Mouse (Mus musculus): Measurements from ENCODE around the gene Fggy. TPM values are rescaled to one million over a fixed set of nuclear protein-coding genes. Genes with fewer than 3 reads are reported as not detected.

The Fggy gene
- total RNA-seq, 2 experiments from 2014 or later = 15.8 to 21.0 TPM

DNA sequence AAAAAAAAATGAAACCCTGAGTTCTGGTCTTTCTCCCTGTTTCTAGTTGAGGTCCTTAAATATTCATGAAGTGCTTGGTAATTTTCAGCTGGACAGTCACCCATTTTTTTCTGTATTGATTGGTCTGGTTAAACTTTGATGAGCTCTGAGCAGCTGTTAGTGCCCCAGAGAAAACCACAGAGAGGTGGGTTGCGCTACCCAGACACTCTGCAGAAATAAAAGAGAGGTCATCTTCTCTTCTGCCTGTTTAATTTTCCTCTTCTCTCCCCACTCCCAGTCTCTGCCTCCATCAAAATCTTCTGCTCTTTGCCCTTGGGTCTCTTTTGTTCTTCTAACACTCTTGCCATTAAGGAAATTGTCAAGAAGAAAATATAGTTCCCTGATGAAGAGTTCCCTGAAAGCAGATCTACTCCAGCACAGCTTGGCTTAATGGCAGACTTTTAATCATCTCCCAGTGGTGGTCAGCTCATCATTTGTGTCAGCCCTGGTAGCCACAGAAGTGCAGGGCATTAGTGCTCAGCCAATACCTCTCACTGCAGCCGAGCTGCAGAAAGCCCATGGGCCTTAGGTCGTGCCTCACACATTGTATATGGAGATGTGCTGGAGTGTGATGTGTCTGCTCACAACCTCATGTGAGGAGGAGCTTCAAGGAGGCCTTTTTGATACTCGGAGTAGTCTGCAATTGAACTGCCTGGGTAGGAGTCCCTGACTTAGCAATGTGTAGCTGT, 29.1 kb downstream of the Fggy start:
- intact Hi-C loops (cut with DNase I) = no loop called here
- DNase-seq (ENCODE audit: low spot score in 2 of 2) = no peak

DNA sequence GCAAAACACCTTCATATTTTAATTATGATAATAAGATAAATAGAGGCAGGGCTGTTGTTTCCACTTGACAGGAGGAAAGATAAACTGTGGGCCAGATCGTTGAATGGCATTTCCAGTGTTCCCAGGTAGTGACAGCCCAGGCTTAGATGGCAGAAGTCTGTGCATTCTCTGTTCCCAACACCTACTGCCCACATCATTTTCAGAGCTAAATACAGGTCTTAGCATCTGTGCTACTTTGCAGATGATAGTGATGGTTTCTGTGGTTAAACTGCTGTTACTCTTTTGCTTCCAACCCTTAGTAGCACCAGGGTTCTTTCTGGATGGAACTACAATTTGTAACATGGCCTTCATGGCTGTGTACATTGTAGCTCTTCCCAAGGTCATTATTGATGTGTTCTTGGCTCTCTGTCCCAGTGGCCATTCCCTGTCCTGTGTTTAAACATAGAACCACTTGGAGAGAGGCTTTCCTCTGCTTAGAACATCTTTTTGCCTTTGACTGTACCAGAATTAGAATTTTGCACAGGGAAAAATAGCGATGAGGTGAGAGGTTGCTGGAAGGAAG, 31.5 kb downstream of the Fggy start:
- peak; percentile 34 to 36 for DNase-seq (ENCODE audit: low spot score in 2 of 2)
- intact Hi-C loops (cut with DNase I) = no loop called here

- no peak for DNase-seq (ENCODE audit: low spot score in 2 of 2)
- intact Hi-C loops (cut with DNase I) = no loop called here
Measured at GRCm38 (mm10) chr4:95590878-95591277, 33.6 kb downstream of the Fggy start.

DNA sequence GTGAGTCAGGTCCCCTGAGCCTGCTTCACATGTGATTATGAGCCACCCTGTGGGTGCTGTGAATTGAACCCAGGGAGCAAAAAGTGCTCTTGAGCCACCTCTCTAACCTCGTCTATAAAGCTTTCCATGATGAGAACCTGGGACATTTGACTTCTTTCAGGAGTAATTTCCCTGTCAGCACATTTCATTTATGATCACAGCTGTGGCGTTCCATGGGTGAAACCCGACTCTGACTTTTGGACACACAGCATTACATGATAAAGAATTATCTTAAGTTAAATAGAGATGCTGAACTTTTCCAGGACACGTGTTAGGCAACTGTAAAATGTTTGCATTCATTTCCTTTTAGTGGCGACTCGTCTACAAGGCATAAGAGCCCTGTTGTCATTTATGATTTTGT, 39.9 kb downstream of the Fggy start:
- no peak for DNase-seq (ENCODE audit: low spot score in 2 of 2)
- intact Hi-C loops (cut with DNase I) = no loop called here

DNA sequence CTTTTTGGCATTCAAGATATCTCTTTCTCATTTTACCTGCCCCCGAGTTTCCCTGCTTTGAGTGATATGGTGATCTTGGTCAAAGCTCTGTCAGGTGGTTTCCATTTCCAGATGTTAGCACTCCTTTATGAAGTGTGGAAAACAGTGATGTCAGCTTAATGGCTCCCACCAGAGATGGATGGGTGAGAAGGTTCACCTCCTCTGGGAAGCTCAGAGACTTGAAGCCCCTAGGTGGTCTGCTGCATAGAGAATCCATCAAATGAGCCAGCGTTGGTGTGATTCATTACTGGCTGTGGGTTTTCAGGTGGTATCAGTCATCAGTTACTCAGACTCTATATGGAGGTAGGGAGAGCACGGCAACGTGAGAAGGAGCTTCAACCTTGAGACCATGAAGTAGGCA, 44.5 kb downstream of the Fggy start:
- no peak for DNase-seq (ENCODE audit: low spot score in 2 of 2)
- intact Hi-C loops (cut with DNase I) = loop anchor here (10.0 kb wide), 1 partner anchor 307 kb away; no protein-coding TSS in a partner anchor

GRCm38 (mm10) chr4:95603254-95603653, 45.9 kb downstream of the Fggy start:
- no peak for DNase-seq (ENCODE audit: low spot score in 2 of 2)
- intact Hi-C loops (cut with DNase I) = loop anchor here (10.0 kb wide), 1 partner anchor 308 kb away; no protein-coding TSS in a partner anchor

GRCm38 (mm10) chr4:95610663-95611062, 53.4 kb downstream of the Fggy start:
- intact Hi-C loops (cut with DNase I) = no loop called here
- no peak for DNase-seq (ENCODE audit: low spot score in 2 of 2)

- intact Hi-C loops (cut with DNase I) = no loop called here
Measured at GRCm38 (mm10) chr4:95611390-95611789, 54.1 kb downstream of the Fggy start.

GRCm38 (mm10) chr4:95621046-95621445, 63.7 kb downstream of the Fggy start:
- no peak for DNase-seq (ENCODE audit: low spot score in 2 of 2)
- intact Hi-C loops (cut with DNase I) = no loop called here

More at GRCm38 (mm10) chr4:95611390-95611789, 54.1 kb downstream of the Fggy start:
- no peak for DNase-seq (ENCODE audit: low spot score in 2 of 2)

GRCm38 (mm10) chr4:95624696-95625095, 67.4 kb downstream of the Fggy start:
- intact Hi-C loops (cut with DNase I) = no loop called here
- no peak for DNase-seq (ENCODE audit: low spot score in 2 of 2)

DNA sequence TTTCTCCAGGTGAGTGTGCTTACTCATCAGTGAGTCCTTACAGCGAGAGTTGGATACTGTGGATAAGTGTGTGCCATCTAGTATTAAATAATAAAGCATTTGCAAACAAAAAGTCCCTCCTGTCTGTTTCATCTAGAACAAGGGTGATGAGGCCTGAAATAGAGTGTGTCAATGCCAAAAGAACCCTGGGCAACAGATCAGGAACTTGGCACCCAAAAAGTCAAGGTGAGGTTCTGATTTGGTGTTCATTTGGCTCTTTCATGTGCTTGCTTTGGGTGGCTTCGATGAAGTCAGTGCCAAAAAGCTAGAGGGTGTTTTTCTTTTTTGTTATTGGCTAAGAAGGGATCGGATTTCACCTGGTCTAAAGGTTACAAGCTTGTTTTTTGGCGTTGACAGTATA, 68.3 kb downstream of the Fggy start:
- DNase-seq (ENCODE audit: low spot score in 2 of 2) = no peak
- intact Hi-C loops (cut with DNase I) = no loop called here

DNA sequence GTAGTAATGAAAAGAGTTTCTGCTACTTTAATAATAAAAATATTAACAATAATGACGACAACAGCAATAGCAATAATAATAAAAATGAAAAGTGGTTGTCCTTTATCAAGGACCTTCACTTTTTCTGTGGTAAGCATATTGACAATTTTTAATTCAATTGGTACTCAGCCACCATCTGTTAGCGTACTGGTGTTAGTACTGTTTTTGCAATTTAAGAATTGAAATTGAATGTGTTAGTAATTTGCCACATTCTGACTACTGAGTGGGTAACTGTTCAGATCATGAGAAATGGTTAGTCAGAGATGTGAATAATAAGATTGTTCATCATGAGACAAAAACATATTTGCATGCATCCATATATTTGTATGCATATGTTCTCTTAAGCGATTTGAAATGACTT, 68.9 kb downstream of the Fggy start:
- no peak for DNase-seq (ENCODE audit: low spot score in 2 of 2)
- intact Hi-C loops (cut with DNase I) = no loop called here

GRCm38 (mm10) chr4:95634903-95635302, 77.6 kb downstream of the Fggy start:
- intact Hi-C loops (cut with DNase I) = no loop called here
- DNase-seq (ENCODE audit: low spot score in 2 of 2) = no peak

- intact Hi-C loops (cut with DNase I) = no loop called here
- DNase-seq (ENCODE audit: low spot score in 2 of 2) = peak; percentile 49 to 59
Measured at GRCm38 (mm10) chr4:95636937-95637749, 79.8 kb downstream of the Fggy start.

DNA sequence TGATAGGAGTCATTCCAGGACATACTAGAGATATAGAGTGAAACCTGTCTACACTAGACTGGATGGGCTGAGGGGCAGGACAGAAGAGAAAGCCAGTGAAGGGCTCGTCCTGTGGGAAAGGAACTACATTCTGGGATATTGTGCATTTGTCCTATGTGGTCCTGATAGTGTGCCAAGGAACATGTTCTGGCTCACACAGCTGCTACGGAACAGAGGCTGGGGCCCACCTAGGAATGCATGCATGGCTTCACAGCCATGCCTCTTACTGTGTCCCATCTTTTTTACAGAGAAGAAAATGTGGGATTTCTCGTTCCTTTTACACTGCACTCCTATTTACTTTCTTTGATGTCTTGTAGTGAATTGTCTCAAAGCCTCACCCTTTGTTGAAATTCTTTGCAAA, 80.8 kb downstream of the Fggy start:
- DNase-seq (ENCODE audit: low spot score in 2 of 2) = no peak
- intact Hi-C loops (cut with DNase I) = no loop called here

- no peak for DNase-seq (ENCODE audit: low spot score in 2 of 2)
- intact Hi-C loops (cut with DNase I) = no loop called here
Measured at GRCm38 (mm10) chr4:95640831-95641230, 83.5 kb downstream of the Fggy start.

- intact Hi-C loops (cut with DNase I) = no loop called here
- no peak for DNase-seq (ENCODE audit: low spot score in 2 of 2)
Measured at GRCm38 (mm10) chr4:95644048-95644447, 86.7 kb downstream of the Fggy start.

- intact Hi-C loops (cut with DNase I) = no loop called here
- DNase-seq (ENCODE audit: low spot score in 2 of 2) = no peak
Measured at GRCm38 (mm10) chr4:95648801-95649551, 91.7 kb downstream of the Fggy start.

DNA sequence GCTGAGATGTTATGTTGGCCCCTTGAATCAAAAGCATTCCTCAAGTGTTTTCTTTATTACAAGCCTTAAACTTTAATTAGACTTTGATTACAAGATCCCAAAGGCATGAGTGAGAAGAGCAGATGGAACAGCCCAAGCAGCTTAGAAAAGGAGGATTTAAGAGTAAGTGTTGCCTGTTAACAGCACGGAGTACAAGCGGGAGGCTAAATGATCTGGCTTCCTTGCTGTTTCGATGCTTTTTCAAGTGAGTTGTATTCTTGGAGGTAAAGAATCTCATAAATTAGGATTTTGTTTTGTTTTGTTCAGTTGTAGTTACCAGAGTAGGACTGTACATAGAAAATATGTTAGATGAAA, 92.2 kb downstream of the Fggy start:
- no peak for DNase-seq (ENCODE audit: low spot score in 2 of 2)
- intact Hi-C loops (cut with DNase I) = no loop called here

- DNase-seq (ENCODE audit: low spot score in 2 of 2) = no peak
- intact Hi-C loops (cut with DNase I) = no loop called here
Measured at GRCm38 (mm10) chr4:95649980-95650379, 92.7 kb downstream of the Fggy start.
